Mouse (Mus musculus) c-Kit-negative CD71-positive TER-119-positive erythroid progenitor cells, embryonic 14.5 days (primary cell): ENCODE results near the gene Cygb.
"Not testable (repeated sequence)": the region's sequence is repeated elsewhere in the genome, so short reads cannot be mapped to it uniquely, and the experiment has no call there.

Source experiments
- DNase-seq: peaks from one replicate; pipeline ENCODE4 v3.0.0-alpha.2; 2013; ENCODE audit warnings: low read depth, low spot score

Gene Cygb

DNA sequence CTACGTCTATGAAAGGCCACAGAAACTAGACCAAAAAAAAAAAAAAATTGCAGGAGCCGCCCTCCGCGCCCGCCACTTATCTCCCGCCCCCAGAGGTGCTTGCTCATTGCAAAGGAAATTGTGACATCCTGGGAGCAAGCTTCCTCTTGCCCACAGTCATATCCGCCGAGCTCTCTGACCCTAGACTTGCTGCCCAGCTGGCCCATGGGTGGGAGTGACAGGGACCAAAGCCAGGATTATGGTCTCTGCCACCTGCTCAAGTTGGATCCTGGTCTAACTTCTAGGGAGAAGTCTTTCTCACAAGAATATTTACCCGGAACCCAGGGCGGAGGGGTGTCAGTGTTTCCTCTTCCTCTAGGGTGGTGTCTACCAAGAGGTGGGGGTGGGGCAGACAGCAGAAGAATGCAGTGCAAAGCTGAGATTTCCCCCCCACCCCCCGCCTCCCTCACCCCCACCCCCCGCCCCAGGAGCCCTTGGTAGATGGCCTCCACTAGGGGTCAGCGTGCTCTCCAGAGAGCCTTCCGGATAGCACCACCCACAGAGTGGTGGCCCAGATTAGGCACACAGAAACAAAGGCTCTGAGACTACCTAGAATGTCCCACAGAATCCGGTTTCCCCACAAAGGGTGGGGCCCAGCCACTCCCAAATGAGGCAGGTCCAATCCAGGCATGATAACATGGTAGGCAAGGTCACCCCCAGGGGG is 38.2 kb downstream of the Cygb start:
- DNase-seq = peak; percentile 74

DNA sequence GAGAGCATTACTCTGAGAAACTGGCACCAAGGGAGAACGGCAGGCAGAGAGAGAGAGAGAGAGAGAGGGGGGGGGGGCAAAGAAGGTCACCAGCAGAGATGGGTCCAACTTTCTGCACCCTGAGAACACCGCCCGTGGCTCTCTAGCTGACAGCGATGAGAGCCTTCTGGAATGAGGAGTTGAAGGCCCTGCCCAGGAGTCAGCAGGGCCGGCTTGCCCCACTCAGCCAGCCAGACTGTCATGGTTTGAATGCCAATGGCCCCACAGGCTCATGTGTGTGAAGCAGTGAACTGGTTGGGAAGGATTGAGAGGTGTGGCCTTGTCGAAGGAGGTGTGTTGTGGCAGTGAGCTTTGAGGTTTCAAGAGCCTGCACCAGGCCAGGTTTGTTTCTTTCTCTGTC is 40.9 kb downstream of the Cygb start:
- no peak for DNase-seq

DNA sequence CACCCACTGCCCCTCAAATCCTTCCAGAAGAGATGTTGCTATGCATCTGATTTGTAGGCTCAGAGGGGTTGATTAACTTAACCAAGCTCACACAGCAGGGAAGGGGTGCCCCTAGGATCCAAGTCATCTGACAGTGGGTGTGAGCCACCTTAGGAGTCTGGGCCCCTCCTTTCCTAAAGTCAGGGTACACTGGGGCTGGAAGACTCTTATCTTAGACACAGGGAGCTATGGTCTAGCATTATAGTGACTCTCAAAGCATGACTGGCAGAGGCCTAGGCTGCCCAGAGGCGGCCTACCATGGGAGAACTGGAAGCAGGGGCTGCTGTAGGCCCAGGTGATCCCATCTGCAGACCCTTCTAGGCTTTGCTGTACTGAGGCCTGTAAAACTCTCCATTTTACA is 41.6 kb downstream of the Cygb start:
- DNase-seq = no peak

DNA sequence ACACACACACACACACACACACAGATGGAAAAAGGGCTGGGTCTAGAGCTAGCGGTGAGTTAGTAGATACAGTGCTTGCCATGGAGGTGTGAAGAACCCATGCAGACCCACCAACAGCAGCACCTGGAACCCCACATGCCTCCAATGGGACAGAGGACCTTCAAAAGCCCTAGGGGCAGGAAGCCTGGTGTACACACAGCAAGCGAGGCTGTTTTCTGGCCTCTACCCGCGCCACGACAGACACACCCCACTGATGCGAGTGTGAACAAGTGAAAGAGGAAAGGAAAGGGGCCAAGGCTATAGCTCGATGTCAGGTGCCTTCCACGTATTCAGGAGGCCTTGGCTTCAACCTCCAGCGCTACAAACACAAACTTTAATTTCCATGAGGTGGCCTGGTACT is 42.2 kb downstream of the Cygb start:
- DNase-seq = no peak

DNA sequence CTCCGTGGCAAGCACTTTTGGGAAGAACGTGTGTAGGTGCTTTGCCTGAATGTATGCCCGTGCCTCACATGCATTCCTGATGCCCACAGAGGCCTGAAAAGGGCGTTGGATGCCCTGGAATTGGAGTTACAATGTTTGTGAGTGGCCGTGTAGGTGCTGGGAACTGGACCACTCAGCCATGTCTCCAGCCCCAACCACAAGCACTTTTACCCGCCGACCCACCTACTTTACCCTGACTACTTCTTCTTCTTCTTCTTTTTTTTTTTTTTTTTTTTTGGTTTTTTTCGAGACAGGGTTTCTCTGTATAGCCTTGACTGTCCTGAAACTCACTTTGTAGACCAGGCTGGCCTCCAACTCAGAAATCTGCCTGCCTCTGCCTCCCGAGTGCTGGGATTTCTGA is 42.9 kb downstream of the Cygb start:
- not testable (repeated sequence) for DNase-seq

DNA sequence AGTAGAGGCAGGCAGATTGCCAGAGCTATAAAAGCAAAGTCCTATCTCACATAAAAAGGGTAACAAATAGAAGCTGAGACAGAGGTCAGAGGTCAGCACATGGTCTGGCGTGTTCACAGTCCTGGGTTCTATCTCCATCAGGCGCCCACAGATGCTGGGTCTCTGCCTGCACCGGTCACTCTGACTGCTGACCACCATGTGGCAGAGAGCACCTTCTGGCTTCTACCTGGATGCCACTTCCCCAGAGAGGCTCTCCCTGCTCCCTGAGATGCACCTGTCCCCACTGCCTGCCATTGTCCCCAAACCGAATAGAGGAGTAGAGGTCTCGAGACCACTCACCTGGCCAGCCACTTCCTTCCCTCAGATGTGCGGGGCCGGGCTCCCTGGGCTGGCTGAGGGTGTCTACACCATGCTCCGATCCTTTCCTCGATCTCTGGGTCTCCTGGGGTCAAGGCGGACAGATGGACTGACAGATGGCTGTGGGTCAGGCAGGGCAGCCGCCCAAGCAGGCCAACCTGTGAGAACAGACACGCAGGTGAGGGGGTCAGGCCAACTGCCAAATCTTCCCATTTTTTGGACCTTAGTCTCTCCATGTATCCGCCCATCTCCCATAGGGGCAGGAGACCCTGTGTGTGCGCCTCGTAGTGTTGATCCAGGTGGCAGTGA is 44.0 kb downstream of the Cygb start:
- no peak for DNase-seq

DNA sequence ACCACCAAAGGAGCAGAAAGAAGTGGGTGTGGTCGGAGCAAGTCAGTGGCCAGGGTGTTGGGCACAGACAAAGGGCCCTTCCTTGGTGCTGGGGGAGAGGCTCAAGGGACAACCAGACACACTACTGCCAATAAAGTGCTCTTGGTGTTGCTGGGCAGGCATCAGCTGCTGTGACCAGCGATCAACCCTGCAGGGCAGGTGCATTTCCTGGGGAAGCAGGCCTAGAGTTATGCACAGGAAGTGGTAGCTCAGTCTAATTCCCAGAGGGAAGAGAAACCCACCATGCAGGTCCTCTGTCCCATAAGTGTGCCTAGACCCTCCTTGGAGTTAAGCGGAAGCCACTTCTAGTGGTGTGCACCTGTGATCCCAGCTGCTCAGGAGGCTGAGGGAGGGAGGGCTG is 46.4 kb downstream of the Cygb start:
- no peak for DNase-seq

DNA sequence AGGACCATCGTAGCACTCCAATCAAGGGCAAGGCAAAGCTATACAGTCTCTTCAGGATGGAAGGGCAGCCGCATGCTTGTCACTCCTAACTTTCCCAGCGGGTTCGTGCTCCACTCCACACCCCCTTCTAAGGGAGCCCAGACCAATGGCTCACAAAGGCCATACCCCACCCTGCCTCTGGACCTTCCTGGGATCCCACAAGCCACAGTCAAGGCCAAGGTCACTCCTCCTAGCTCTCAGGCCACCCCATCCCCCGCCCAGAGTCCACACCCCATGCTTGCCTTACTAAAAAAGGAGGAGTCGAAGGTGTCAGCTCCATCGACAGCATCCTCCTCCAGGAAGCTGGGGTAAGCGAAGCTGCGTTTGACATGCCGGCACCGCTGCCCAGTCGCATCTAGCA is 50.0 kb downstream of the Cygb start:
- no peak for DNase-seq

DNA sequence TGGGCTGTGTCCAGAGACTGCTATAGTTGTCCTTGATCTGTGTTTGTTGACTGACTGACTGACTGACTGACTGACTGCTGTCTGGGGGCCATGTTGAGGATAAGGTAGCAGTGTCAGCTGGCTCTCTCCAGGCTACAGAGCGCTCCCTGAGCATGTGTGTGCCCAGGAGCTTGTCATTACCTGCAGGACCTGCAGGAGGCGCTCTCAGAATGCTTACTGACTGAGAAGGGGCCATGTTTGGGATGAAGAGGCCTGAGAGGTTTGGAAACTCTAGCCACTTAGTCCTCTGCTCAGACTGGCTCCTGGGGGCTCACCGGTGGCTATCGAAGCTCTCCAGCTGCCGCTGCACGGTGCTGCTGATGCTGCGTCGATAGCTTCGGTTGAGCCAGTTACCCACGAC is 50.8 kb downstream of the Cygb start:
- no peak for DNase-seq

DNA sequence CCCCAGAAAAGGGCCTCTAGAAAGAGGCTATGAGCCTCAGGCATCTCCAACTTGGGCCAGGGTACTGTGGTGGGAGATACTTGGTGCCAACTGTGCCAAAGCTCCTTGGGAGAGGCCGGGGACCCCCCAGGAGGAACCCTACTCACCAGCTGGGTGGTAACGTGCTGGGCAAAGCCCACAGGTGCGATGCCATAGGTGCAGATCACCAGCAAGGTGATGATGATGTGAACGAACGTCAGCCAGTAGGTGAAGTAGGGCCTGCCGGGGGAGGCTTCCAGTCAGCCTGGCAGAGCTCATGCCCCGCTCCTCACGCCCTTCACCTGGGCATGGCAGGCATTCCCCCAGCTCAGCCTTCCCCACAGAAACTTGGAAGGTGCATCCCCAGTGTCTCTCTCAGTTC is 52.1 kb downstream of the Cygb start:
- no peak for DNase-seq

DNA sequence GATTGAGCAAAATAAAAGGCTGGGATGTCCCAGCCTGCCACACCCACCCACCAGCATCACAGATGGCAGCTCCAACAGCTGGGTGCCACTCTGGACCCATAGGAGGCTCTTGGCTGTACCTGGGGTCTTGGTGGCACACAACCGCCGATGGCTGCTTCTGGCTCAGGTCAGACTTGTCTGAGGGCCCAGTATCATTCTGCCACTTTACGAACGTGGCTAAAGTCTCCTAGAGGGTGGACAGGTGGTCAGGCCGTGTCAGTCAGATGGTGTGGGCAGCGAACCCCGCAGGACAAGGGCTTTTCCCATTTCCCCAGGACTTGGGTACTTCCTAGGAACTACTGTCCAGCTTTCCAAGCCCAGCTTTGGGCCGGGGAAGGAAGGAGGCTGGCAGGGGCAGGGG is 52.9 kb downstream of the Cygb start:
- DNase-seq = no peak

DNA sequence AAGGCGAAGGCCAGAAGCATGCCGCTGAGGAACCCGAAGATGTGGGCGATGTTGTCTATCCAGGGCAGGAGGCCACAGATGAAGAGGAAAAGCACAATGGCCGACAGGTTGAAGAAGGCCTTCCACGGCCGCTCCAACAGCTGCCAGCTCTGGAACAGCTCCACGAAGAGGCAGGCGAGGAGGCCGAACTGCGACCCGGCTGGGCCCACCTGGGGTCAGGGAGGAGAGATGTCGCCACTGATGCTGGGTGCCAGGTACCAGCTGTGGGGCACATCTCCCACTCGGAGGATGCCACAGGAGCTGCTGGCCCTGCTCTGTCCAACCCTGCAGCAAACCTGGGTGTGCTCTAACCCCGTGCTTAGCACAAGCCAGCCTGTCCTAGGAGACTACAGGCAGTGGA is 54.9 kb downstream of the Cygb start:
- no peak for DNase-seq

DNA sequence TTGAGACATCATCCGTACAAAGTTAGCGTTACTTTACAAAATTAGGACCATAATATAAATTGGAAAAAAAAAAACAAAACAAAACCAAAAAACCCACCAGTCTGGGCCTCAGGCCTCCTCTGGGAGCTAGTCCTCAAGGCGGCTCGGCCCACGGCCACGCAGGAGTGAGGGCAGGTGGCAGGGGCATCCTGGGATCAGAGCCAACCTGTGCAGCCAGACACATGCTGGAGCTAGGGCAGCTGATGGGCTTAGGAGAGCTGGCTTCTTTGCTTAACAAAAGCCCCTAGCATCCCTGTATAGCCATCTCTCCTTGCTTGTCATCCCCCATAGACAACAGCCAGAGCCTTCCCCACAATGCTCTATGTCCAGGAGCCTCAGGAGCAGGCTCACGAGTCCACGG is 55.9 kb downstream of the Cygb start:
- no peak for DNase-seq

DNA sequence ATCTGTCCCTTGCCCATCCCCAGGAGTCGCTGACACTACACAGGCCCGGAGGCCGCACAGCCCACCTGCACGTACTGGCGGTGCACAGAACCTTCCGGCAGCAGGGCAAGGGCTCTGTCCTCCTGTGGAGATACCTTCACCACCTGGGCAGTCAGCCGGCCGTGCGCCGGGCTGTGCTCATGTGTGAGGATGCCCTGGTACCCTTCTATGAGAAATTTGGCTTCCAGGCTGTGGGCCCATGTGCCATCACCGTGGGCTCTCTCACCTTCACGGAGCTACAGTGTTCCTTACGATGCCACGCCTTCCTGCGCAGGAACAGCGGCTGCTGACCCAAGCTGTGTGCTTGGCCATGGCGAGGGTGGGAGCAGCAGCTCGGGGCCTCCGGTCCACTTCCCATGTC is 57.3 kb downstream of the Cygb start:
- DNase-seq = no peak
